Mouse (Mus musculus) heart, embryonic 12.5 days (tissue): Measurements from ENCODE around the gene Trmt112. TPM values are rescaled to one million over a fixed set of nuclear protein-coding genes. Genes with fewer than 3 reads are reported as not detected.

Experiments used
- ATAC-seq: fragments of 200-750 bp; cut with Nextera tagmentation; 2 replicates; pipeline ENCODE4 v1.8.0; 2017; ENCODE audit warnings: moderate TSS enrichment, moderate library complexity; ENCODE audit not compliant: insufficient number of reproducible peaks, low FRiP score
- H3K27ac ChIP-seq: fragments of 300-500 bp; sonication (generic); 2 replicates; pipeline ENCODE4 v1.5.1; 2016; ENCODE audit warnings: mild to moderate bottlenecking, moderate library complexity; ENCODE audit not compliant: poor library complexity, severe bottlenecking
- H3K27me3 ChIP-seq: fragments of 300-500 bp; sonication (generic); replicated peaks from 2 replicates; pipeline ENCODE4 v1.6.1; 2016; ENCODE audit warnings: mild to moderate bottlenecking, moderate library complexity
- H3K36me3 ChIP-seq: fragments of 300-500 bp; sonication (generic); 2 replicates; pipeline ENCODE4 v1.6.1; 2016; ENCODE audit warnings: mild to moderate bottlenecking, moderate library complexity
- H3K4me1 ChIP-seq: fragments of 300-500 bp; sonication (generic); replicated peaks from 2 replicates; pipeline ENCODE4 v1.6.1; 2016; ENCODE audit warnings: mild to moderate bottlenecking
- H3K4me2 ChIP-seq: fragments of 300-500 bp; sonication (generic); 2 replicates; pipeline ENCODE4 v1.6.1; 2016; ENCODE audit warnings: mild to moderate bottlenecking, moderate library complexity
- H3K4me3 ChIP-seq: fragments of 300-500 bp; sonication (generic); 2 replicates; pipeline ENCODE4 v1.5.1; 2016; ENCODE audit warnings: mild to moderate bottlenecking
- H3K9ac ChIP-seq: fragments of 300-500 bp; sonication (generic); 2 replicates; pipeline ENCODE4 v1.6.1; 2016; ENCODE audit warnings: mild to moderate bottlenecking, moderate library complexity
- H3K9me3 ChIP-seq: fragments of 300-500 bp; sonication (generic); replicated peaks from 2 replicates; pipeline ENCODE4 v1.6.1; 2016; ENCODE audit warnings: mild to moderate bottlenecking, moderate library complexity
- WGBS: fragments of 180-500 bp; shearing (Covaris S2); methylation state at CpG from one replicate; pipeline ENCODE4 v1.1.7; 2016; 5-methylcytosine and 5-hydroxymethylcytosine counted together
- polyA plus RNA-seq: library from polyadenylated mRNA; unstranded; fragments of >200 nt; fragmentation: Nextera tagmentation; extraction: Ambion mirVana; gene quantifications from 2 replicates; pipeline ENCODE4 v1.2.1, GENCODE M21; 2016

Trmt112 gene
- polyA plus RNA-seq, 1 experiment from 2014 or later, result 92.9 TPM

- Histone ChIP-seq H3K27ac (peak overlapping the region; percentile 93), H3K9ac (peak overlapping the region; percentile 89), H3K4me1 (peaks cover 23% of the 10 kb centered on the region), H3K36me3 (peaks cover 9% of the 10 kb centered on the region), H3K4me3 (peak overlapping the region; percentile 80), H3K27me3 (peaks cover 17% of the 10 kb centered on the region), H3K9me3 (no peaks in the 10 kb centered on the region), H3K4me2 (peak overlapping the region; percentile 98)
- ATAC-seq, result no peak
- WGBS, result 21% methylated on average over 25 of the region's 29 CpGs
Observed at GRCm38 (mm10) chr19:6940396-6941351, 31.2 kb downstream of the Trmt112 start.

- Histone ChIP-seq H3K36me3 (peaks cover 15% of the 10 kb centered on the region), H3K4me2 (peak within 1 kb of the TSS; percentile 98), H3K4me3 (peak within 1 kb of the TSS; percentile 80), H3K9me3 (no peaks in the 10 kb centered on the region), H3K4me1 (peaks cover 23% of the 10 kb centered on the region), H3K9ac (peak within 1 kb of the TSS; percentile 89), H3K27me3 (peaks cover 9% of the 10 kb centered on the region), H3K27ac (peak within 1 kb of the TSS; percentile 93)
- WGBS, result under 1% methylated on average over 83 of the region's 83 CpGs
- peak; percentile 83 for ATAC-seq
Observed at GRCm38 (mm10) chr19:6941372-6942248, 32.1 kb downstream of the Trmt112 start, which contains the start of gene Bad. Bad (plus strand) TSS chr19:6941861.

- Histone ChIP-seq H3K27ac (peak within 1 kb of the TSS; percentile 93), H3K4me2 (peak within 1 kb of the TSS; percentile 98), H3K4me1 (peaks cover 23% of the 10 kb centered on the region), H3K36me3 (peaks cover 15% of the 10 kb centered on the region), H3K4me3 (peak within 1 kb of the TSS; percentile 80), H3K27me3 (peaks cover 9% of the 10 kb centered on the region), H3K9ac (peak within 1 kb of the TSS; percentile 89), H3K9me3 (no peaks in the 10 kb centered on the region)
- WGBS, result 0% methylated on average over 27 of the region's 27 CpGs
- peak; percentile 92 for ATAC-seq
Observed at GRCm38 (mm10) chr19:6942249-6942691, 32.8 kb downstream of the Trmt112 start, which contains the start of gene Gpr137. Gpr137 (minus strand) TSS chr19:6942480.

- H3K4me2 ChIP-seq, result peak overlapping the region; percentile 98
- H3K4me3 ChIP-seq, result peak overlapping the region; percentile 80
- H3K9me3 ChIP-seq, result no peaks in the 10 kb centered on the region
- peaks cover 6% of the 10 kb centered on the region for H3K27me3 ChIP-seq
- H3K9ac ChIP-seq, result peak overlapping the region; percentile 89
- H3K4me1 ChIP-seq, result peaks cover 23% of the 10 kb centered on the region
- ATAC-seq, result no peak
- H3K27ac ChIP-seq, result peak overlapping the region; percentile 60
- H3K36me3 ChIP-seq, result peaks cover 15% of the 10 kb centered on the region
- 30% methylated on average over 5 of the region's 5 CpGs for WGBS
Observed at GRCm38 (mm10) chr19:6942764-6943163, 33.3 kb downstream of the Trmt112 start.

GRCm38 (mm10) chr19:6943709-6944108, 34.2 kb downstream of the Trmt112 start:
- WGBS, result 89% methylated on average over 6 of the region's 6 CpGs
- no peak overlapping the region for H3K27ac ChIP-seq
- peaks cover 23% of the 10 kb centered on the region for H3K4me1 ChIP-seq
- no peaks in the 10 kb centered on the region for H3K9me3 ChIP-seq
- H3K9ac ChIP-seq, result no peak overlapping the region
- peaks cover 13% of the 10 kb centered on the region for H3K36me3 ChIP-seq
- no peak overlapping the region for H3K4me2 ChIP-seq
- ATAC-seq, result no peak
- no peaks in the 10 kb centered on the region for H3K27me3 ChIP-seq
- H3K4me3 ChIP-seq, result no peak overlapping the region

- Histone ChIP-seq H3K4me2 (no peak overlapping the region), H3K27ac (no peak overlapping the region), H3K9me3 (no peaks in the 10 kb centered on the region), H3K36me3 (peaks cover 13% of the 10 kb centered on the region), H3K27me3 (no peaks in the 10 kb centered on the region), H3K4me3 (no peak overlapping the region), H3K4me1 (peaks cover 19% of the 10 kb centered on the region), H3K9ac (no peak overlapping the region)
- ATAC-seq, result no peak
- WGBS, result 52% methylated on average over 4 of the region's 4 CpGs
Observed at GRCm38 (mm10) chr19:6947742-6948141, 38.2 kb downstream of the Trmt112 start.

- no peak overlapping the region for H3K9ac ChIP-seq
- H3K9me3 ChIP-seq, result no peaks in the 10 kb centered on the region
- no peak for ATAC-seq
- no peak overlapping the region for H3K27ac ChIP-seq
- no peaks in the 10 kb centered on the region for H3K27me3 ChIP-seq
- H3K4me3 ChIP-seq, result no peak overlapping the region
- H3K36me3 ChIP-seq, result peaks cover 13% of the 10 kb centered on the region
- WGBS, result 79% methylated on average over 4 of the region's 4 CpGs
- H3K4me2 ChIP-seq, result no peak overlapping the region
- H3K4me1 ChIP-seq, result peaks cover 19% of the 10 kb centered on the region
Observed at GRCm38 (mm10) chr19:6948186-6948585, 38.7 kb downstream of the Trmt112 start.

GRCm38 (mm10) chr19:6949532-6949931, 40.0 kb downstream of the Trmt112 start:
- H3K4me1 ChIP-seq, result peaks cover 28% of the 10 kb centered on the region
- 92% methylated on average over 5 of the region's 5 CpGs for WGBS
- no peaks in the 10 kb centered on the region for H3K9me3 ChIP-seq
- no peak overlapping the region for H3K27ac ChIP-seq
- H3K4me2 ChIP-seq, result 0 out of 2 replicates have a peak overlapping the region, but pooled peaks have one; percentile 78
- H3K9ac ChIP-seq, result no peak overlapping the region
- no peaks in the 10 kb centered on the region for H3K27me3 ChIP-seq
- no peak for ATAC-seq
- peaks cover 19% of the 10 kb centered on the region for H3K36me3 ChIP-seq
- H3K4me3 ChIP-seq, result no peak overlapping the region

GRCm38 (mm10) chr19:6949951-6950350, 40.5 kb downstream of the Trmt112 start:
- Histone ChIP-seq H3K27me3 (no peaks in the 10 kb centered on the region), H3K36me3 (peaks cover 21% of the 10 kb centered on the region), H3K4me1 (peaks cover 32% of the 10 kb centered on the region), H3K9me3 (no peaks in the 10 kb centered on the region), H3K4me3 (peak overlapping the region; percentile 63), H3K4me2 (peak overlapping the region; percentile 78), H3K27ac (peak overlapping the region; percentile 98), H3K9ac (0 out of 2 replicates have a peak overlapping the region, but pooled peaks have one; percentile 80)
- no peak for ATAC-seq
- 60% methylated on average over 5 of the region's 5 CpGs for WGBS

GRCm38 (mm10) chr19:6950613-6951153, 41.2 kb downstream of the Trmt112 start:
- Histone ChIP-seq H3K4me1 (peaks cover 40% of the 10 kb centered on the region), H3K9me3 (no peaks in the 10 kb centered on the region), H3K36me3 (peaks cover 22% of the 10 kb centered on the region), H3K4me2 (peak overlapping the region; percentile 78), H3K4me3 (peak overlapping the region; percentile 63), H3K27ac (peak overlapping the region; percentile 98), H3K9ac (peak overlapping the region; percentile 80), H3K27me3 (no peaks in the 10 kb centered on the region)
- 0% methylated on average over 28 of the region's 28 CpGs for WGBS
- ATAC-seq, result peak; percentile 15
